8 mouse cellular contexts compared by ENCODE assay signal in genomic region chr19:44907851-44908690, GRCm38 (mm10). TPM values are rescaled to one million over a fixed set of nuclear protein-coding genes. Genes with fewer than 3 reads are reported as not detected.
DNase-seq lines count a peak whose midpoint lies in the region; ATAC-seq lines count a peak whose summit lies in the region.

No protein-coding gene starts in this region.

- no peaks in the 10 kb centered on the region for H3K36me3 ChIP-seq in kidney, embryonic 16.5 days (ENCODE audit: insufficient read depth, low read length)

- no peaks in the 10 kb centered on the region for H3K9me3 ChIP-seq in kidney, embryonic 16.5 days (ENCODE audit: low read length)

- ATAC-seq in kidney, embryonic 16.5 days (ENCODE audit: low FRiP score, low TSS enrichment): peak; percentile 69
- no peak for ATAC-seq in erythroblast, adult 5-6 weeks (replicated peaks; ENCODE audit: low FRiP score, poor library complexity, severe bottlenecking)

- H3K9ac ChIP-seq in kidney, embryonic 16.5 days (replicated peaks; ENCODE audit: low read length): no peak overlapping the region

- H3K4me1 ChIP-seq in kidney, embryonic 16.5 days (ENCODE audit: insufficient read depth, low read length): peaks cover 55% of the 10 kb centered on the region

- peak overlapping the region; percentile 82 for H3K27ac ChIP-seq in kidney, embryonic 16.5 days (ENCODE audit: low read length)

- DNase-seq in kidney, adult 18-20 months: no peak
- DNase-seq in ZHBTc4 (ENCODE audit: low read depth, low spot score): peak; percentile 54
- peak; percentile 34 for DNase-seq in gastrocnemius, postnatal 25 days
- peak; percentile 49 for DNase-seq in kidney, postnatal 14 days
- DNase-seq in right cerebral cortex, postnatal 10 days (ENCODE audit: low spot score in 2 of 2): peak; percentile 77 to 83
- DNase-seq in lung, postnatal 14 days: no peak

- no peak overlapping the region for H3K4me2 ChIP-seq in kidney, embryonic 16.5 days (replicated peaks; ENCODE audit: low read depth, low read length)

- WGBS in kidney, embryonic 16.5 days: 42% methylated on average over 15 of the region's 15 CpGs

- H3K4me3 ChIP-seq in kidney, embryonic 16.5 days (ENCODE audit: low read length): no peak overlapping the region

- H3K27me3 ChIP-seq in kidney, embryonic 16.5 days (ENCODE audit: insufficient read depth, low read length): no peaks in the 10 kb centered on the region

RNA-seq across cellular contexts. Expression of gene Slf2, which starts 22.9 kb away (rescaled TPM):
- 38.7 and 46.0 TPM in 2 replicates for polyA plus RNA-seq in kidney, embryonic 16.5 days (2015; fragmentation: Nextera tagmentation; extraction: Ambion mirVana)
- 10 to 100 TPM; 11.1 to 11.7 TPM for total RNA-seq in gastrocnemius, postnatal 25 days (2021)
- 14.0 TPM in 2 replicates for total RNA-seq in erythroblast, adult 5-6 weeks (2015; ENCODE audit: low replicate concordance)
- 13.6 and 16.3 TPM in 2 replicates for total RNA-seq in erythroblast, adult 5-6 weeks (2017; ENCODE audit: low replicate concordance)

Comparison
In these comparisons a context has a peak if more than half of its experiments do, and no peak if none do; other contexts are left out.
1. DNase-seq: peak in ZHBTc4 (single experiment), gastrocnemius, postnatal 25 days (single experiment), kidney, postnatal 14 days (single experiment) and right cerebral cortex, postnatal 10 days (2 of 2); none in kidney, adult 18-20 months (single experiment) and lung, postnatal 14 days (single experiment).